Mouse (Mus musculus) cerebellum, adult 11 months (tissue): ENCODE measurements around the gene BC030867.

Experiments used
- DNase-seq: peaks from one replicate; pipeline ENCODE4 v3.0.0; 2022

The BC030867 gene

DNA sequence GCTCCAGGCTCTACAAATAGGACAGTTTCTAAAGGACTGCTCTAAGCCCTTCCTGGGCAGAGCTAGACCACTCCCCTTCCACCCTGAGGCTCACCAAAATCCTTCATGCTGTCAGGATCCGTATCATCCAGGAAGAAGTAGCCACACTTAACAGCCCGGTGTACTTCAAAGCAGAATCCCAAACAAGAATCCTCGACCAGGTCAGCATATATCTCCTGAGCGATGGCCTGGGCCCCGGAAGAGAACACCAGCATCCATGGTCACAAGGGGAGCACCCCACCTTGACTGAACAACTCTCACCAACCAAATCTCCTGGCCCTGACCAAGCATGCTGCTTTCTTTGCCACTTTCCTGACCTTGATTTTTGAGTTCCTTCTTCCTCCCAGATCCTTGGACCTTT lies 45.7 kb downstream of the BC030867 start:
- no peak for DNase-seq

DNA sequence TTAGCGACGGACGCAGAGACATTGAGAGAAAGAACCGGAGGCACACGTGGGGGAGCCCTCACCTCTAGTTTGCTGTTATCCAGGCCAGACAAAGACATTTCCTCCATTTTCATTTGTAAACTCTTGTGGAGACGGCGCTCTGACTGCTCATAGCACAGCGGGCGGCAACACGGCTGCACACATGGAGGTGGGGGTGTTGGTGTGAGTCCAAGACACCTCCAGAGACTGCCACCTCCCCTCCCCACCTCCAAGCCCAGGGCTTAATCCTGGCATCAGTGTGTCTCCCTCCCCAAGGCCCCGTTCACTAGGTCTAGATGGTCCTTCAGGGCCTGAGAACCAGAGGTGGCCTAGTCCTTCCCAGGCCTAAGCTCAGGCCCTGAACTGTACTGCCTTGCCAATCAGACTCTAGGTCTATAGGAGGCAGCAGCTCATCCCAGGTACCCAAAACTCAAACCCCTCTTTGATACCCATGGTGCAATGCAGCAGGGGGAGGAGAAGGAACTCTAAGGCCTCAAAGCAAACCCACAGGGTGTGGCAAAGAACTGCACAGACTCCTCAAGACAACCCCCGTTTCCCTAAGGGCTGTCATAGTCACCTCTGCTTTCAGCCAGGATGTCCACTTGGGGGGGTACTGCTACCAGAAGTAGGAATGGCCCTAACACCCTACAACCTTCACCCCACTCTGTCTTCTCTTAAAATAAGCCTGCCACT lies 46.4 kb downstream of the BC030867 start:
- DNase-seq = no peak

DNA sequence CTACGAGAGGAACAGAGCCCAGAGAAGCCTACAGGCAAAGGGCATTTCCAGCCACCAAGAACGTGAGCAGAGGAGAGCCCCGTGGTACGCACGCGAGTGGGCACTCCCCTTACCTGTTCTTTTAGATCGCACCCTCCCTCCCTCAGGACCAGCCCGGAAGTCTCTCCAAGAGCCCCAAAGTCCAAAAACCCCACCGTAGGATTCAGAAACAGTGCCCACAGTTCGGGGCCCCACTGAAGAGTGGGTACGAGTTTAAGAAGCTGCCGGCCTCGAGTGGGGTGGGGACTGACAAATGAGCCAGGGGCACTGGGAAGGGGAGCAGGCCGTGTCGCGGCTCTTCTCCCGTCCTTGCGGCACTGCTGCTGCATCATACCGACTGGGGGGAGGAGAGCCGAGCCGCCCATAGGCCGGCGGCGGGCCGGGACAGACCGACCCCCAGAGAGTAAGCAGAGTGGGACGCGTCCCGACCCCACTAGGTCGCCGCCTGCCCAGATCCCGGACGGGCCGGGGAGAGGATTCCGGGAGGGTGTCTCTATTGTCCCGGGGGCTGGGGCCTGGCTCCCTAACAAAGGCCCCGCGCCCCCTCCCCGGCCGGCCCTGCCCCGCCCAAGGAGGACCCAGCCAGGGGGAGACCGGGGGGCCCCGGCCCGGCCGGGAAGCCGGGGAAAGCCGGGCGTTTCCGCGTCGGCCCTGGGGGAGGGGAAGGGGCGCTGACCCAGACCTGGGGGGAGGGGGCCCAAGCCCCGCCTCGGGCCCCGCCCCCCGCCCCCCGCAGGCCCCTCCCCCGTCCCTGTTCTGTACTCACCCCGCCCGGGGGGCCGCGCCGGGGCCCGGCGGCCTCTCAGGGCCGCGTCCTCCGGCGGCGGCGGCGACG lies 47.2 kb downstream of the BC030867 start:
- DNase-seq = peak; percentile 57

DNA sequence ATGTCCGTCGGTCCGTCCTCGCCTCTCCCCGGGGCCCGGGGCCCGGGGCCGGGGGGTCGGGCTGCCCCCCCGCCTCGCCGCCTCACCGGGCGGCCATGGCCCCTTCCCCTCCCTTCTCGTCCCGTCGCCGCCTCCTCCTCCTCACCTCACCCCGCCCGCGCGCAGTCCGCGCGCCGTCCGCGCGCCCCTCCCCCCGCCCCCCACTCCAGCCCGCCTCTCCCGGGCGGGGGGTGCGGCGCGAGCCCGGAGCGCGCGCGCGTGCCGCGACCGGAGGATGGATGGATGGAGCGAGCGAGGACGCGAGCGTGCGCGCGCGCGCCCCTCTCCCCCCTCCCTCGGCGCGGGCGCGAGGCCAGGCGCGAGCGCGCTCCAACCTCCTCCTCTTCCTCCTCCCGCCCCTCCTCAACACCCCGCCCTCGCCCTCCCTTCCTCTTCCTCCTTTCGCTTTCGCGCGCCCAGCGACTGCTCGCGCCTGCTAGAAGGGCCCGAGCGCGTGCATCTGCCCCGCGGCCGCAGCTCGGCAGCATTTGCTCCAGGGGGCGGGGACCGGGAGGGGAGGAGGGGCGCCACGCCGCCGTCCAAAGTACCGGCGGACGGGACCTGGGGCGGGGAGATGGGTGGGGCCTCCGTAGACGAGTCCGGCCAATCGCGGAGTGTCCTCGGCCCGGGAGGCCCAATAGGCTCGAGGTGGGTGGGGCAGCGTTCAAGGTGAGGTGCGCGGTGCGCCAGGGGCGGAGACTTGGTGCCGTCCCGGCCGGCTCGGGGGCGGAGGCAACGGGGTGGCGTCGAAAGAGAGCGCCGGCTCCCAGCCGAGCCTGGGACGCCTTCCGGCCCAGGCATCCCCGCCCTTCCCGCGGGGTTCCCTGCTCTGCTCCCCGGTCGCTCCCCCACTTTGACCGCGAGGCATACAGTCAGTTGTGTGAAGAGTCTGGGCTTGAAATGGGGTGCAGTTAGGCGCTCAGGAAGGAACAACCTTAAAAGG lies 48.1 kb downstream of the BC030867 start, which contains the start of gene Atxn7l3:
TSS of gene Atxn7l3 (minus strand) at position 141 of the 982 bp plus-strand sequence.
- peak; percentile 98 for DNase-seq

DNA sequence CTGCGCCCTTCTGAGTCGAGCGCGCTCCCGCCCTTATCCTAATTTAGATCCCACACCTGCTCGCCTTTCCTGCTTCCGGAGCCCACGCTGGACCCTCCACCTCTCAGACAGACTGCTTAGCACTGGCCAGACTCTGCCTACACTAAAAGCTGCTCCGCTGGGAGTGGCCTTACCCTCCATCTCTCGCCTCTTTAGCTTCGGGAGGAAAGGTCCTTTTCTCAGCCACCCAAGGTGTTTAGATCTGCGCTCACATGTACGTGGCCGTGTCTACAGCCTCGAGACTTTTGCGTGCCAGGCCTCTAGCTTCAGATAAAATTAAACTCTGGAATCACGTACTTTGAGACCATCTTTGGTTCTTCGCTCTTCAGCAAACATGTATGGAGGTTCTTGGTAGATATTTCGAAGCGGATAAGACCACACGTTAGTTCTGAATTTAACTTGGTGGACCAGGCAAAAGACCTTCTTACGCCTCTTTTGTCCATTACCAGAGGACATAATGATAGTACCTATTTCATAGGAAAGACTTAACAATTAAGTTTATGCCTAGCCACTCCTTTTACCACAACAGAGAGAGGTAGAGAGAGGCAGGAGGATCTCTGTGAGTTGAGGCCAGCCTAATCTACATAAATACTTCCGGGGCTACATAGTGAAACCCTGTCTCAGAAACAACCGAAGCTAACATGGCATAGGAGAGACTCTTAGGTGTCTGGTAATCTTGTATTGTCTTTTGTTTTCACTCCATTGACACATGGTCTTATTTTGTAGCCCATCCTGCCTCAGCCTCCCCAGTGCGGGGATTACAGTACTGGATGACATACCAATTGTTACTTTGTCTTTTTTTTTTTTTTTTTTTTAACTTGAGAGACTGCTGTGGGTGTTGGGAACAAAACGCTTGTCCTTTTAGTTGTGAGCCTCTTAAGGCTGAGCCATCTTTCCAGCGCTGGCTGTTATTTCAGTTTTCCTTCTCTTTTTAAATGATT lies 49.2 kb downstream of the BC030867 start:
- DNase-seq = no peak

DNA sequence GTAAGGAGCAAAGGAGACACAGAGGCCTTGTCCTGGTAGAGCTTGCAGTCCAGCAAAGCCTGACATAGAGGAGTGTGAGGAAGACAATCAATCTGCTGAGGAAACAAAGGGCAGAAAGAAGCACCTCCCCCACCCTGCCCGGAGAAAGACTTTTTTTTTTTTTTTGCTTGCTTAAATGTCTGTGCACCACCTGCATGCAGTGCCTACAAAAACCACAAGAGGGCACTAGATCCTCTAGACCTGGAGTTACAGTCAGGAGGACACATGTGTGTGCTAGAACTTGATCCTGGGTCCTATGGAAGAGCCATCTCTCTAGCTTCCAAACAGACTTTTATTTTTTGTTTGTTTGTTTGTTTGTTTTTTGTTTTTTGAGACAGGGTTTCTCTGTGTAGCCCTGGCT lies 51.2 kb downstream of the BC030867 start:
- DNase-seq = no peak

DNA sequence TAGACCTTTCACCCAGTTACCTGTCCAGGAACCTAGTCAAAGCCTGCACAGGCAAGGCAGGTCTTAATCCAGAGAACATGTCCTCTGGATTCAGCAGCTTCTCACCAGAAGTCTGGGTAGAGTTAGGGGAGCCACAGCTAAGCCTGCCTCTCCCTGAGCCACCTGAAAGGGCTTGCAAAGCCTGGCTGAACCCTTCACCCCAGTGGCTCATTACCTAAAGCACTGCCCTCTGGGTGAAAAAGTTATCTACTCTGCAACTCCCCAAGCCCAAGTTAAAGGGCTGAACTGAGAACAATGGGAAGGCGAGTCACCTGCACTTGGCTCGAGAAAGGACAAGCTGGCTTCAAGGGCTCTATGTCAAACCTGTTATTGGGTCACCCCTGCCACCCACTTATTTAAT lies 55.5 kb downstream of the BC030867 start:
- DNase-seq = no peak

DNA sequence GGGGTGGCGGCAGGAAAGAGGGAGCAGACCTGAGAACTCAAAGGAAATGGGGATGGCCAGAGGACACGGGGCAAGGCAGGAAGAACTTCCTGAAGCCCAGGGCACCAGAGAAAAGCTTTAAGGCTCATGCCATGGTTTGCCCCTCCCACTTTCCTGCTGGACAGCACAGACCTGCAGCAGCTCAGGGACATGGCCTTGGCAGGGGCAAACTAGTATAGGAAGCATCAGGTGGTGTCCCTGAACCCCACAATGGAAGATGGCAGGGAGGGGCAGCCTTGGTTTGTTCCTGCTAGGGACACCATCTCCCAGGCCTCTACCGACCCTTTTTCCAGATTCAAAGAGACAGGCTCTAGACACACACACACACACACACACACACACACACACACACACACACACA lies 56.7 kb downstream of the BC030867 start:
- no peak for DNase-seq

DNA sequence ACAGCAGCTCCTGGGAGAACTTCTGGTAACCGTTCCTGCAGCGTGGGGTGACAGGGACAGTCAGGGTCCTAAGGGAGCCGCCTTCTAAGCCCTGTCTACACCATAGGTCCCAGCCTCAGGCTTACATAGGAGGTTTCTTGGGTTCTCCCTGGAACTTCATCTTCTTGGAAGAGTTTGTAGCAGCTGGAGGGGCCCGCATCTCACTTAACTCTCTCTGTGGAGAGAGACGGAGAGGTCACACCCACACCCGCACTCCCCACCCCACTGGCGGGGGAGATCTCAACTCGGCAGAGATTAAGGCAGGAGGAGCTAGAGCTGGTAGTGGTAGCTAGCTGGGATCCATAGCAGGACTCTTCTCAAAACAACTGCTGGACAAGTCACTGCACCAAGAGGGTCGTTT lies 59.4 kb downstream of the BC030867 start:
- DNase-seq = no peak

DNA sequence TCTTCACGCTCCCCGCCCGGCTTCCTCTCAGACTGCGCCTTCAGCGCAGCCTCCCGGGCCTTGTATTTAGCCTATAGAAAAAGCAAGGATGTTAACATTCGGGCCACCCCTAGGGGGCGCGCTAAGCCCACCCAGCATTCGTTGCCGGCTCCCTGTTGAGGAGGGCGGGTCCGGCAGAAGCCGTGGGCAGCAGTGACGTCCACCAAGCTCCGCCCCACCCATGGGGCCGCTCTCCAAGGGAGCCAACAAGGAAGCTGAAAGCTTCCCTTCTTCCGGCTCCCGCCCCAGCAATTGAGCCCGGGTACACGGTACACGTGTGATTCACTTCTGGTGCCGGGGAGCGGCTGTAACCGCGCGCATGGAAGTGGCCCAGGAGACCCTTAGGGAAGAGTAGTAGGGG lies 60.3 kb downstream of the BC030867 start:
- peak; percentile 94 for DNase-seq

DNA sequence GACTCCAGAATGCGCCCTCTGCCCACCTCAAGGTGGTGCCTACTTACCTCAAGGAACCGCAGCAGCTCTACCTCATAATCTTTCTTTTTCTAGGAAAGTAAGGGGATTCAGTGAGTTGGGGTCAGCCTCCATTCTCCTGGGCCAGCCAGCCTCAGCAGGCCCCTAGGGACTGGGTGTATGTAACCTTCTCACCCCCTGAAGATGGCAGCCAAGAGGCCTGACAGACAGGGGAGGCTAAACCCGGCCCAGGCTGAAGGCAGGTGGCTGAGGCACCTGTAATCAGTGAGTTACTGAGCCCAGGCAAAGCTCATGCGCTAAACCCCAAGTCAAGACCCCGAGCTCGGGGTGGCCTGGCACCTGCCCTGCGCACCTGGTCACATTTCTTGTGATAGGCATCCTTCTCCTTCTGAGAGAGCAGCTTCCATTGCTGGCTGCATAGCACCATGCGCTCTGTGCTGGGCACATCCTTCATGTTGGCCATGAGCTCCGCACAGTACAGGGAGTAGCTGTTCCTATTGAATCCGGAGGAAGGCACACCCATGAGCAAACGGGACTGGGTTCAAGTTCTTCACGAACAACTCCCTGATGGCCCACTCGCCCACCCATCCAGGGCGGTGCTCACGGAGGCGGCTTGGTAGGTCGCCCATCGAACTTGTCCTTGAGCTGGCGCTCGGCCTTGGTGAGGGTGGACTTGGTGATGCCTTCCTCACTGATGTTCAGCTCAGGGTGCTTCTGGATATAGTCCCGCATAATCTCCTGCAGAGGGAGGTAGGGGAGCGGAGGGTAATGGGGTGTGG lies 61.3 kb downstream of the BC030867 start:
- DNase-seq = no peak

DNA sequence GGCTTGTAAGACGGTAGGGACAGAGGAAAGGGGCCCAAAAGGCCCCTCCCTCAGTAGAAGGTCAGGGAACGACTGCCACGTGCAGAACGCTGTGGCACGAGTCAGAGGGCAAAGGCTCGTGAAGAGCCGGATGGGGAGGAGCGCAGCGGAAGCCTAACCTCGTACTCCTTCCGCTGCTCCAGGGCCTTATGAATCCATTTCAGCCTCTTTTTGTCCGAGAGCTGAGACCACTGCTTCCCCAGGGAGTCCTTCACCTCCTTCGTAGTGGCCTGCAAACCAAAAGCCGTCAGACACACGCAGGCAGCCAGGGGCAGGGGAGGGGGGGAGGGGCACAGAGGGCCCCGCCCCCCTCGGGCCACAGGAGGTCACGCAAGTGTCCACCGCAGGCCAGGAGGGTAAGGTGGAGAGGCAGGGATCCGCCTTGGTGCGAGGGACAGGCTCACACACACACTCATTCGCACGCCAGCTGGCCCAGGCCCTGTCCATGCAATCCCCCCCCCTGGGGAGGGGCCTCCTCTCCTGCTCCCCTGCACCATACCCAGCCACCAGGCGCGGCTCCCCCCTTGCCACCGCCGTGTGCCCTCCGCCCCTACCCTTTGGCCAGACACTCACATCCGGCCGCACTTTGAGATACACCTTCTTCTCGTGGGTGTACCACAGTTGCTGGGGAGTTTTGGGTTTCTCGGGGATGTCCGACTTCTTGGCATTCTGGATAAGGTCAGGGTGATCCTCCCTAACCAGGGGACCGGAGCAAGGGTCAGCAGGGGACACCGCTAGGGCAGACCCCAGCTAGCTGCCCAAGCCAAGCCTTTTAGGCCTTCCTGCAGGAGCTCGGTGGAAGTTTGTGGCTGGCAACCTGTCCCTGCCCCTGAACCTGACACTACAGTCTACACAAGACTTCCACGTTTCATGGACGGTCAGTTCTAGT lies 62.4 kb downstream of the BC030867 start:
- no peak for DNase-seq

DNA sequence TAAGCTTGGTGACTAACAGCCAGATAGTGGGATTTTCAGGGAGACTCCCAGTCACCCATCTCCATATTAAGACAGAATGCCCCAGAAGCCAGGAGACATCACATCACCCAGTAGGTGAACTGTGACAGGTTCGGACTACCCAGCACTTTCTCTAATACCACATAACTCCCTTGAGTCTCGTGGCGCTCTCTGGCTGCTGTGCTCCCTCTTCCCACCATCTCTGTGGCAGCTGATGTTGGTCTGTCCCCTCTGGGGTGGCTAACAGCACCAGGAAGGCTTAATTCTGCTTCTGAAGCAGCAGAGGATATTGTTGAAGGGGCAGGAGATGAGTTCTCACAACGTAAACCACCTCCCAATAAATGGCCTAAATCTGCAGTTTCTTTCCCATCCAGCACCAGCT lies 63.3 kb downstream of the BC030867 start:
- no peak for DNase-seq

DNA sequence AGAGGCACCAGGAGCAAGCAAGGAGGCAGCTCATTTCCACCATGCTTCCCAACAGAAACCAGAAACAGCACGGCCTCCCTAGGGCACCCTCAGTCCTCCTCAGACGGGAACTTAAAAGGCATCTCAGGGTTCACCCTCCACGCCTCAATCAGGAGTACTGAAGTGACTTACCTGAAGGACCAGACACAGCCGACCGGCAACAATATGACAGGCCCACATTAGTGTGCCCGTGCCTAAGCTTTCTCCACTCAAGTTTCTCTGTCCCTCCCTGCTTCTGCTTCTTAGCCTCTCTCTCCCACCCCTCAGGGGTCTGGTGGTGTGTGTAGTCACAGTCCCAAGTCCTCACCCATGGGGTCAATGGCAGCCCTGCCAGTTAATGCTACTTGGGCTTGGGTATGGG lies 63.9 kb downstream of the BC030867 start:
- no peak for DNase-seq

DNA sequence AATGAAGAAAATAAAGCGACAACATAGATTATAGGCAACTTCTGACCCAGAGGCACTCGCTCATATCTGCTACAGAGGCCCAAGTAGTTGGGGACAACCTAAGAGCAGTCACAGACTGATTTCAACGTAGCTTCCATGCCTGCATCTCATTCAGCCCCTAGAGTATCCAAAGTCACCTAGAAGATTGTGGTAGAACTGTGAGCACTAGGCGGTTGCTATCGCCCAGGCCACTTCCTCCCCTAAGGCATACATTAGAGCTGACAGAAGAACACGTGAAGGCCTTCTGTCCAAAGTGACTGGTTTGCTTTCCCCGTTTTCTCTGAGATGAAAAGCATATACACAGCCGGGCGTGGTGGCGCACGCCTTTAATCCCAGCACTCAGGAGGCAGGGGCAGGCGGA lies 65.6 kb downstream of the BC030867 start:
- DNase-seq = no peak
